Mouse (Mus musculus) right cerebral cortex, postnatal 10 days (tissue): ENCODE measurements at regions not wholly inside any gene's neighbourhood (a gene's known extent, or its start where the extent isn't known, plus 50 kb on each side); places are given as distances from the start of the nearest gene placed in this dataset.
A peak's percentile ranks its signal among the peaks of the same experiment; 100 is the strongest.

ENCODE experiments used
- DNase-seq, 2 experiments: peaks; one replicate each; pipeline ENCODE4 v3.0.0; 2021; ENCODE audit warnings: low spot score in 2 of 2

- peak; percentile 25 to 26 for DNase-seq
Observed at GRCm38 (mm10) chrX:77009336-77009735, 406.6 kb upstream of the Cldn34d start.

- DNase-seq, result no peak
Observed at GRCm38 (mm10) chrX:77013890-77014289, 411.2 kb upstream of the Cldn34d start.

- peak; percentile 44 to 62 for DNase-seq
Observed at GRCm38 (mm10) chrX:77050401-77051381, 448.0 kb upstream of the Cldn34d start.

GRCm38 (mm10) chrX:77052036-77052435, 449.3 kb upstream of the Cldn34d start:
- DNase-seq, result no peak

- peak; percentile 31 to 55 for DNase-seq
Observed at GRCm38 (mm10) chrX:77079776-77080175, 431.0 kb upstream of the Tbl1x start.

GRCm38 (mm10) chrX:77082716-77083115, 428.1 kb upstream of the Tbl1x start:
- DNase-seq, result no peak

- no peak for DNase-seq
Observed at GRCm38 (mm10) chrX:77121761-77122160, 389.1 kb upstream of the Tbl1x start.
